Mouse (Mus musculus): ENCODE data around the gene Zfp189. TPM values are rescaled to one million over a fixed set of nuclear protein-coding genes. Genes with fewer than 3 reads are reported as not detected.
A peak's percentile ranks its signal among the peaks of the same experiment; 100 is the strongest.
"Not testable (repeated sequence)": the region's sequence is repeated elsewhere in the genome, so short reads cannot be mapped to it uniquely, and the experiment has no call there.

Gene Zfp189
- 2.2 and 2.7 TPM in 2 replicates for polyA plus RNA-seq (2012; rRNA removed)

DNA sequence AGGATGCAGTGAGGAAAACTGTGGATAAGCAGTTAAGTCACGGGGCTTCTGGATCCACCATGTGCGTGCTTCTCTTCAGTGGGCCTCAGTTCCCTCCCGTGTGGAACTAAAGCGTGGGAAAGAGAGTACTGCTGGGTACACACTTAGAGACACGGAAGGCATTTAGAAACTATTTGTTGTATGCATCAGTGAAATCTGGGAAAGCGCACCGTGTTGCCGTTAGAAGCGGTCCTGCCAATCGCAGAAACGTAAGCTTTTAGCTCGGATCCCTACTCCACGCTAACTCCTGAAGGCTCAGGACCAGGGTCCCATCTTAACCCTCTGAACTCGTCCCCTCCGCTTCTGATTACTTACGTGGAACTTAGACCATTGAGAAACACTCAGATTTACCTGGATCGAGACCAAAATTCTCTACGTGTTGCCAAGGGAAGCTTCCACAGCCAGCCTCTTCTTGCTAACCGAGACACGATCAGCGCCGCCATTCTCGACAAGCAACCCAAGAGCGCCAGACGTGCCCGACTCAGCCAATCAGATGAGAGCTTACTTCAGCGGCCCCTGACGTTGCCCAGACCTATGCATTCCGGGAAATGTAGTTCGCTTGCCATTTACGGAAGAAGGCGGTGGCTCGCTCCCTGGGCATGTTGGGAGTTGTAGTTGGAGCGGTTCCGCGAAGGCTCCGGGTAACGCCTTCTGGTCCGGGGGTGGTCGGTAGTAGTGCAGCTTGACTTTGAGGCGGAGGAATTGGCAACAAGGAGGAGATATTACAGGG lies at the start of gene Zfp189, which contains the start of gene Mrpl50:
Gene Zfp189, plus strand, starts transcription at position 605 of the 769 bp plus-strand sequence.
Gene Mrpl50, minus strand, starts transcription at position 522 of the 769 bp plus-strand sequence.
- peak; percentile 74 for DNase-seq (ENCODE audit: low spot score)

DNA sequence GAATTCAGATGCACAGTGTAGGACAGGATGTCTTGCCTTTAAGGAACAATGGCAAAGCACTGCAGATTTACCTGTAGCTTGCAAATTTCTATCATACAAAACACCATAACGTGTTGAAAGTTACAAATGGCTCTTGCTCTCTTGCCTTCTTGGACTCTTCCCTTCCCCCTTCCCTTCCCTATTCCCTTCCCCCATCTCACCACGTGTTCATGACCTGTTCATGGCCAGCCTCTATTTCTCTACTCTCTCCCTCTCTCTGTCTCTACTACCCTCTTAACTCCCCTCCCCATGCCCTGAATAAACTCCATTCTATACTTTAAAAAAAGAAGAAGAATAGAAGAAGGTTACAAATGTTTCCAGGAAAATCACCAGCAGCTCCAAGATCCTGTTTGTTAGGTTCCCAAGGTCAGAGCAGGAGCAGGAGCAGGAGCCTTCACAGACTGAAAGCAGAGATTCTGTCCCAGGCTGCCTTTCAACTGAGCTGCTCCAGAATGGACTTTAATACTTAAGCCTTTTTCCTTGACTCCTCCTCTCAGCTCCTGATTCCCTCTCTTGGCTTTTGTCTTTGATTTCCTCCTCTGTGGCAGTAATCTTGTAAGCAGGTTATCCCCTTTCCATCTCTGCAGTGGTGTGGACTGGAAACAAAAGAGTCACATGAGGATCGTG lies 47.4 kb upstream of the Zfp189 start, which contains the start of gene Acnat1:
Gene Acnat1, minus strand, starts transcription at position 478 of the 666 bp plus-strand sequence.
- DNase-seq (ENCODE audit: low spot score) = no peak

DNA sequence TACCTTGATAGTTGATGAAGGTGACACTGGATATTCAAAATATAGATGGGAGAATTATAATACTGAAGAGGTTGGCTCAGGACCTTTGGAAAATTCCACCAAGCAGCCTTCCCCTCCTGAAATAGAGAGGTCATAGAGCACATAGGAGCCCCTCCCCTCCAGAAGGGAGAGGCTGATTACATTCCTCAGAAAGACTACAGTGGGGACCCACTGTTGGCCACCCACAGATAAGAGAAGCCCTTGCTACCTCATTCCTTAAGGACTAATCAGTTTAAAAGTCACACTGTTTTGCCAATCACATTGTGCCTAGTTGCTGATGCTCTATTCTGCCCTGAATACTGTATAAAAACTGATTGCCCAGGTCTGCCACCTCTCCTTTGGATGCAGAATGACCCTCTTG lies 46.4 kb upstream of the Zfp189 start:
- DNase-seq (ENCODE audit: low spot score) = no peak

DNA sequence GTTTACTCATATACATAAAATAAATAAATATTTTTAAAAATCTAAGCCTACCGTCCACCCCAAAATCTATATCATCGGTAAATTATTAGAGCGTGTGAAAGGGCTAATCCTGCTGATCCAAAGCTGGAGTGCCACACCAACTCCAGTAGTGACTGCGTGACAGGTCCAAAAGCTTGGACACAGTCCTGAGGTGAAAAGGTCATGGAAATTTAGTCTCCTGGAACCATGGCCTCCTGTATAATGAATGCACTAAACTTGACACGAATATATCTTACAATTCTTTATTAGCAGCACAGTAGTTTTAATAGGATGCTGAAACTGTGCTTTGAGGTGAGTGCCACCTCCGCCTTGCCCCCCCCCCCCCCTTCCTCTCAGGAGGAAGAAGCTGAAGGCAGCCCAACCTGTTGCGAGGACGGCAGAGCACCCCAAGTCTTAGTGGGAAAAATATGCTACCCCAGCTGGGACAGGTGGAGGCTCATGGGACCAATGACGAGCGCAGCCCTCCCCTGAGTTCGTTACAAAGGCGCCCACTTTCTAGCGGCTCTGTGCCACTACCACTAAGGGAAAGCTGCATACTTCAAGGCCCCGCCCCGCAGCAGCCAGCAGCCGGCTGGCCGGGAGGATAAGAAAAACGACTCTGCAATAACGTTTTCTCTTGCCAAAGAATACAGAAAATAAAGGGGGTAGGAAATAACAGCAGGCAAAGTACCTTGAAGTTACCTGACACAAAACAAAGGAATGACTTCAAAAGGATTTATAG lies 42.7 kb upstream of the Zfp189 start:
- no peak for DNase-seq (ENCODE audit: low spot score)

DNA sequence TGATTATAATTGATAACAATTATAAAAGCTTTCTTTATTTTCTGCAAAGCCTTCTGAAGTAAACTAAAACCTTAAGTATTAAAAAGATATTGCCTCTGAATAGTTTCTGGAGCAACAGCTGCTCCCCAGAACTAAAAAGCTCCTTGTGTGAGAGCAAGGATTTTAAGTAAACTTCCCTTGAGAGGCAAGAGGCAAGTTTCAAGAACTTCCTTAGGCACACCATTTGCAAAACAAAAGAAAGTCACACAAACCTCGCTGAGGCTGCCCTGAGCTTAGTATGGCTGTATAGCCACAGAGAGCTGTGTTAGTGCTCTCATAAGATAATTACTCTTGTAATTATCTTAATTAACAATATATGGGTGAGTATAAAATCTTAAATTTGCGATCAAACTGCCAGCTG lies 41.9 kb upstream of the Zfp189 start:
- DNase-seq (ENCODE audit: low spot score) = not testable (repeated sequence)

DNA sequence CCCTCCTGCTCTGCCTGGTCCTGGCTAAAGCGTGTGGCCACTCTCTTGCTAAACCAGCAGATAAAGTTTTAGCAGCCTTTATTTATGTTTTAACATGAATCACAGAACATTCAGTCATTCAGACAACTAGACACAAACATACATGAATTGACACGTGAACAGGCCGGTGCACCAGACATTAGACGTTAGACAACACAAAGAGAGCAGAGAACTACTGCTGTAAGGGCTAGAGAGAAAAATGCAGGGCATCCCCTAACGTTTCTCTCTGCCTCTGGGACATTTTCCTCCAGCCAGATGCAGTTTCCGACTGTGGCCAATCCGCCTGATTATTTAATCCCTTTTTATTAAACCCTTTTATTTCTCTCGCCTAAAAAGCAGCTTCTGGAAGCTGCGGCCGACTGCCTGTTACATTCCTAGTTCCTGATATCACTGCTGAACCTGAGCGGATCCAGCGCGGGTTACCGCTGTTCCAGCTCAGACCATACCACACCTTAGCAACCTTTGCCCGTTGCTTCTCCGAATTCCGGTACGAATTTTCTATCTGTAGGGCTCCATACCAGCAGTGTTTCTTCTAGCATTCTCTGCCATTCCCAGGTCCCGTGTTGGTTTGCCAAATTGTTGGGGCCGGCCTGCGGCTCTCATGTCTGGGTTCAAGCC lies 40.7 kb upstream of the Zfp189 start:
- no peak for DNase-seq (ENCODE audit: low spot score)

DNA sequence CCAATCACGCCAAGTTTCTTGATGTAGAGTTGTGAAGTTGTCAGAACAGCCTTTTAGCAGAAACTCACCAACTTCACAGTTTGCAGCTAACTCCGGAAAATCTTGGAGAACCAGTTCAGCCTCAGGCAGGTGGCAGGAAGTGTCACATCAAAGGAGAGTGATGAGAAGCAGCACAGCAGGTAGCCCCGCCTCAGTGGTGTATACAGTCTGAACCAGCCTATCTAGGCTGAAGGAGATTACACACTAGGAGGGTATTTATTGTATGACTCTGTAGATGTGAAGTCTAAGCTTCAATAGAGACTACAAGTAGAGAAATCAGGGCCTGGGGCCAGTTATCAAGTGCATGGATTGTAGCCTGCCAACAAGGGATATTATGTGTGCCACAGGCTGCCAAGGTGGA lies 40.1 kb upstream of the Zfp189 start:
- no peak for DNase-seq (ENCODE audit: low spot score)

DNA sequence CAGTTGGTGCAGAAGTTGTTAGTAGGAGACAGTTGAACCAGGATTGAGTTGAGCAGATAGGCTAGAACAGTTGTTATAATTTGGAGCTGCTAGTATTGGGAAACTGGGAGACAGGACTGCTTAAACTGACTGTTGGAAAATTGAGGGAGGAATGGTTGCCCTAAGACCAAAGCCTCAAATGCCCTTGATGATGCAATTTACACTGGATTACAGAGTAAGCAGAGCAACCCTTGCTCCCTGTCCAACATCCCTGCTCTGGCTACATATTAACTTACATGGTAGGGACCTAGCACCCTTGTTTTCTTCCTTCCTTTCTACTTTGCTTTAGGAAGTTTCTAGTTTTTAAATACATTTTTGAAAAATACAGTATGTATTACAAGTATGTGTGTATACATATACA lies 35.5 kb upstream of the Zfp189 start:
- no peak for DNase-seq (ENCODE audit: low spot score)

DNA sequence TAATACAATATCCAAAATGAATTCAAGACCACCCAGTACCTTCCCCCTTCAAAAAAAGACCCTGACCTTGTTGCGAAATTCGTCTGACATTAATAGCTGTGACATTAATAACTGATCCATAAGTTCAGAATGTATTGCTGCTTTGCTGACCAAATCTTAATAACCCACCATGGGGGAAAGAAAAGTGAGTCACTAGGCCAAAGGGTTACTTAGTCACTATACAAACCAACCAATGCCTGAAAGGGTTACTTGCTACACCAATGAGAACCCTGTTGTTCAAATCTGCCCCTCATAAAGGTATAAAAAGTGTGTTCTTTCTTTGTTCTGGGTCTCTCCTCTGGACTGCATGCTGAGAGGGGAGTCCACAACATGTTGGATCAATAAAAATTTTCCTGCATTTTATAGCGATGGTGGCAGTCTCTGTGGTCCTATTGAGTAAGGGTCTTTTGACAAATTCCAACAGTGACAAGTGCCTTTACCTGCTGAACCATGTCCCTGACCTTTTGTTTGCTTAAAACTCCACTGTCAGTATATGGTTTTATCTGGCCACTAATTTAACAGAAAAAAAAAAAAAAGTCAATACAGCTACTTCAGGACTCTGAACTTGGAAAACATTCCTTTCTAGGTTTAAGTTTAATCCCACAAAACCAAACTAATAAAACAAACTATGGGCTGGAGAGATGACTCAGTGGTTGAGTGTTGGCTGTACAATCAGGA lies 34.9 kb upstream of the Zfp189 start:
- DNase-seq (ENCODE audit: low spot score) = not testable (repeated sequence)

DNA sequence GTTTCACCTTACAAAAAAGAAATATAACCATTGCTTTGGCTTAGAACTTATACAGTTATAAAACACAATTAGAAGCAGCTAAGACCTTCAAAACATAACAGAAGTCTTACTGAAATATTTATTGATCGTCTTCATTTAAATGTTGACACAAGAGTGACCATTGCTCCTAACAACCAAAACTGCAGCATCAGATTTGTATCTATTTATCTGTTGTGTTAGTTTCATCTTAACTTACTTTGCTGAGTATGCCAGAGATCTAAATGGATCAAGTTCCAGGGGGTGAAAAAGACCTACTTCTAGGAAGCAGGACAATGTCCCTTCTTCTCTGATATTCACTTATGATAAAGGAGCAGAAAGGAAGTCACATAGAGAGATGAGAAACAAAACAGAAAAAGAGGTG lies 17.4 kb upstream of the Zfp189 start:
- DNase-seq (ENCODE audit: low spot score) = no peak

DNA sequence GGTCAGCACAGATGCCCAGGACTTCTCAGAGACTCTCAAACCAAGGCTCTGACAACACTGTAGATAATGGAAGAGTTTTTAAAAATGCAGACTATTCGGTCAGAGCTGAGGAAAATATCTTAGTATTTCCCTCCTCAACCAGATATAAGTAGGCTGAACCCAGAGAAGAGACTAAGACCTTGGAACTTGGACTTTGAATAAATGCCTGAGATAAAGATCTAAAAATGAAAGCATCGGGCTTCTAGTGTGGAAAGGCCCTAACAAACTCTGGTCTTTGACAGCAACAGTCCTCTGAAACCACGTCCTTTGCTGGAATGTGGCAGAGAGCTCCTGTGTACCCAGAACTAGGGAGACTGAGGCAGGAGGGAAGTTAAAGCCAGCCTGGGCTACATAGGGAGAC lies 14.6 kb upstream of the Zfp189 start, which contains the start of gene Baat:
Gene Baat, minus strand, starts transcription at position 172 of the 400 bp plus-strand sequence.
- DNase-seq (ENCODE audit: low spot score) = no peak

DNA sequence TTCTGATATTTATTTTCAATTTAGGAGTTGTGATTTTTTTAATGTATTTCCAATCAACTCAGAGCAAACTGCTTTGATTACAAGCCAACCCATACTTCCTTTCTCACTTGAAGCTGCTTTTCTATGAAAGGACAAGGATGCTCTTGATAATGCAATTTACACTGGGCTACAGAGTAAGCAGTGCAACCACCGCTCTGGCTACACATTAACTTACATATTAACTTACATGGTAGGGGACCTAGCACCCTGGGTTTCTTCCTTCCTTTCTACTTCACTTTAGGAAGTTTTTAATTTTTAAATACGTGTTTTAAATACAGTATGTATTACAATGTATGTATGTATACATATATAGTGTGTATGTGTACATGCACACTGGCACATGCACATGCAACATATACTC lies 11.8 kb upstream of the Zfp189 start:
- no peak for DNase-seq (ENCODE audit: low spot score)

DNA sequence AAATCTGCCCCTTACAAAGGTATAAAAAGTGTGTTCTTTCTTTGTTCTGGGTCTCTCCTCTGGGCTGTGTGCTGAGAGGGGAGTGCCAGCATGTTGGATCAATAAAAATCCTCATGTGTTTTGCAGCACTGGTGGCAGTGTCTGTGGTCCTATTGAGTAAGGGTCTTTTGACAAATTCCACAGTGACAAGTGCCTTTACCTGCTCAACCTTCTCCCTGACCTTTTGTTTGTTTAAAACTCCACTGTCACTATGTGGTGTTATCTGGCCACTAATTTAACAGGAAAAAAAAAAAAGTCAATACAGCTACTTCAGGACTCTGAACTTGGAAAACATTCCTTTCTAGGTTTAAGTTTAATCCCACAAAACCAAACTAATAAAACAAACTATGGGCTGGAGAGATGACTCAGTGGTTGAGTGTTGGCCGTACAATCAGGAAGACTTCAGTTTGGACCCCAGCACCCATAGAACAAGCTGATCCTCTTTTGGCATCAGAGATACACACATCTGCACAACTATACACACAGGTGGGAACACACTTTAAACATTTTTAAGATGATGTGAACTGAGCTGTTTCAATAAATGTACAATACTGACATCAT lies 10.6 kb upstream of the Zfp189 start:
- DNase-seq (ENCODE audit: low spot score) = not testable (repeated sequence)

DNA sequence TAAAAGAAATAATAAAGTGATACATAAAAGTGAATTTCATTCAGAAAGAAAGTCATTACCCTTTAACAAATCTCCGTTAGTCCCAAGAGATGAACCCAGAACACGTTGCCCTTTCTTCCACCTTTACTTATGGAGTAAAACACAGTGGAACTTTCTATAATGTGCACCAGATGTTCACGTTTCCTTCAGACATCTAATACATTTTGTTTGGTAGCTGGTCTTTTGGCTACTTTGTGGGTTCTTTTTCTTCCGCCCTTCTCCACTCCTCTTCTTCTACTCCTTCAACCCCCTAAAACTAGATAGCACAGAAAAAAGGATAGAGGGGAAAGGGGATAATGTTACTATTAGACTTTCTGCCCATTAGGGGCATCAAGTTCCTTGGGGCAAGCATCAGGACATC lies 8.3 kb upstream of the Zfp189 start:
- no peak for DNase-seq (ENCODE audit: low spot score)

DNA sequence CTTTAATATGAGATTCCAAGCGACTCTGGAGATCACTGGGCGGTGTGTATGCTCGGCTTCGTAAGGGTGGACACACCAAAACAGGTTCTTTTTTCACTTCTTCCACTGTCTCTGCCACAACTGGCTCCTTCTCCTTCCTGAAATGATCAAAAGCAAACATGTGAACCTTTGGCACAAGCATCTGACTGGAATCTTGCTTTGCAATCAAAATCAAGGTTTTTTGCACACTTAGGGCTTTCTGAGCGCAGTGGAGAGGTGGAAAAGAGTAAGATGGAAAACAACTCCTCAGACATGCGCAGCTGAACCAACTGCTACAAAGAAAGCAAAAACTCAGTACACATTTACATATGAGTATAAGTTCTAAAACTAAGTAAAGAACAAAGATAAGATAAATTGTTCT lies 6.5 kb upstream of the Zfp189 start:
- no peak for DNase-seq (ENCODE audit: low spot score)

DNA sequence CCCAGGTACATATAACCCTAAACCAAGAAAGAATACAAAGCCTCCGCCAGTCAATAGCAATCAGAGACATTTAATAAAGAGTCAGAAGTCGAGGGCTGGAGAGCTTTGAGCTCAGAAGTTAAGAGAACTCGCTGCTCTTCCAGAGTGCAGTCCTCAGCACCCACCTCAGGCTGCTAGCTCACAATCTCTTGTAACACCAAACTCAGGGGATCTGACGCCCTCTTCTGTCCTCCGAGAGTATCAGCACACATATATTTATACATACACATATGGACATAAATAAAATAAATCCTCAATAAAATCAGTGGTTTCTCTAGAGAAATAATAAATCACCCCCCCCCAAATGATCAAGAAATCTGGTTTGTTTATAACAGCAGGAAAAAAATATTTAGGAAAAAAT lies 1.5 kb upstream of the Zfp189 start:
- no peak for DNase-seq (ENCODE audit: low spot score)

DNA sequence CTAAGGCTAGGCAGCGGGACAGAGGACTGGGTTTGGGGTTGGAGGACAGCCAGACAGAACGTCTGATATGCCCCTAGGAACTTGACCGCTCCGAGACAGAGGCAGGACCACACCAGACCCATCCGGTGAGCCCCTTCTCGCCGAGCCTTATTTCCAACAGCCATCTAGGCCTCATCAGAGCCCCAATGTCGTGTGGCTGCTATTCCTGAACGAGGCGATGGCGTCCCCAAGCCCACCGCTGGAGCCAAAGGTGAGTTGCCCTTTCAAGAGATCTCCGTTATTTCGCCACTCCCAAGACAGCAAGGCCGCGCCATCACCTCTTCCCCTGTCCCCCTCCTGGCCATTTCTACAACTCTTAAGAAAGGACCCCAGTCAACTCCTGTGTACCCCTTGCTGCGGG lies 370 bp downstream of the Zfp189 start:
- DNase-seq (ENCODE audit: low spot score) = no peak

DNA sequence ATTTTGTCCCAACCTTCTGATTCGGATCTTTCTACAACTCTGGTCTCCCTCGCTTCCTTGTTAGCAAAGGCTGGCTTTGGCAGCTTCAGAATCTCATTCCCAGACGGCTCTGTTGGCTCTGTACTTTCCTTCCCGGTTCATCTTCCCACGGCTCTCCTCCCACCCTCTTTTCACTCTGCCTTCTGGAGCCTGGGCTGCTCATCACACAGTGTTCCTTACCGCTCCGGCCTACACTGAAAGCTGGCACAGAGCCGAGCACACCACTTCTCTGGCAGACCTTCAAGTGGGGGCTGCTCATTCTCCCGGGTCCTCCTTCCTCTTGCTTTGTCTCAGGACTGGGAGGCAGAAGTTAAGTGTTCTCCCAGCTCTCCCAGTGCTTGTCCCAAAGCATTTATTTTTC lies 1.6 kb downstream of the Zfp189 start:
- DNase-seq (ENCODE audit: low spot score) = no peak

DNA sequence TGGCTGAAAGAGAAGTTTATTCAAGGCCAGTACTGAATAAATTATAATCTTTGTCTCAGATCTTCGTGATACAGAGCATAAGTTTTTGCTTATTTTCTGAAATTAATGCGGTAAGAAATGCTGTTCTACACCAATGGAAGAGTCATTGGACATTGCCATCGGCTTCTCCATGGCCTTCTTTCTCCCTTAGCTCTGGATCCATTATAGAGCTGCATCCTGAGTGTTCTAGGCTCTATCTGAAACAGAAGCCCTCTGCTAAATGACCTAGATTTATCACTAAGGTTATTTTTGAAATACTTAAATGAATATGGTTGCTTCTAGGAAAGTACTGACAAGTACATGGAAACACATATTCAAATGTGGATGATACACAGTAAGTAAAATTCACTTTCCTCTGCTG lies 14.1 kb downstream of the Zfp189 start:
- no peak for DNase-seq (ENCODE audit: low spot score)

DNA sequence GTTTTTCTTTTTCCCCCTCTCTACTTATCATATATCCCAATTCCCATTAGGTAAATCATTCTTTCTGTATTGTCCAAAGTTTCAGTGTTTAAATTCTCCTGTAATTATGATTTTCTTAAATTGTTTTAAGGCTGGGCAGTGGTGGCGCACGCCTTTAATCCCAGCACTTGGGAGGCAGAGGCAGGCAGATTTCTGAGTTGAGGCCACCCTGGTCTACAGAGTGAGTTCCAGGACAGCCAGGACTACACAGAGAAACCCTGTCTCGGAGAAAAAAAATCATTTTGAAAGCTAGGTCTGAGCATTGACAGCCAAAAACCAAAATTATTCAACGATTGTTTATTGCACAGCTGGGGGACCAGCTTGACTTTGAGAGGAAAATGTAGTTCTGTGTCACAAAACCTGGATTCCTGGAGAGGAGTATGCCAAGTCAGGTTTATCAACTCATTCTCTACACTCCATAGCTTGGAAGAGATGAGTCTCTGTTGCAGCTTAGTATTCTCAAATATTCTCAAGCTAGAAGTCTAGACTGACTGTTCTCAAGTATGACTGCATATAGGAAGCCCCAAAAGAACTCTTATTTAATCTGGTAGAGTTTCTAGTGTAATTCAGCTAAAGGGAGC lies 14.8 kb downstream of the Zfp189 start:
- DNase-seq (ENCODE audit: low spot score) = no peak
